In the genomic region with DNA sequence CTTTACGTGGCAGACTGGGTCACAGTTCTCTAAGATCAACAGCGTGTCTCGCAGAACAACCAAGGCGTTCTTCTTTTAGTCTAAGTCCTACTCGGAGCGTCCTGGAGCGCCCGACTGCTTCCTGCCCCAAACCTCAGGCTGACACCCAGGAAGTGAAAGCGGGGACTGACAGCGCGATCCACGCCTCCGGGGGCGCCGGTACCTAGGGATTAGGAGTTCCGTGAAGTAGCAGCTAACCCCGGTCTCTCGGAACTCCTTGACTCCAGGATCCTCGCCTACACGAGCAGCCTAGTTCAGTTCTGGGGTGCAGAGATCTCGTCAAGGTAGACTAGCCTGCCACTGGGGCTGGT, we compare ENCODE assay signal across 8 mouse cellular contexts. TPM values are rescaled to one million over a fixed set of nuclear protein-coding genes. Genes with fewer than 3 reads are reported as not detected.
DNase-seq lines count a peak whose midpoint lies in the region; ATAC-seq and TF ChIP-seq lines count a peak whose summit lies in the region.

A gene (plus strand): TSS at position 199 of the 350 bp plus-strand sequence.

- H3K27ac ChIP-seq in gastrocnemius, adult 2 months: peak within 1 kb of the TSS; percentile 95
- peak within 1 kb of the TSS; percentile 95 for H3K27ac ChIP-seq in hindbrain, embryonic 15.5 days (replicated peaks)

- TF ChIP-seq CTCF in gastrocnemius, adult 2 months (IDR thresholded peaks at IDR 0.05): no peak

- H3K4me1 ChIP-seq in hindbrain, embryonic 15.5 days (replicated peaks): peaks cover 41% of the 10 kb centered on the region
- peaks cover 46% of the 10 kb centered on the region for H3K4me1 ChIP-seq in megakaryocyte, embryonic 14.5 days

- peak; percentile 38 for ATAC-seq in hindbrain, embryonic 15.5 days (ENCODE audit: low FRiP score, low read depth)

- under 1% methylated on average over 21 of the region's 21 CpGs for WGBS in hindbrain, embryonic 15.5 days

- intact Hi-C loops in gastrocnemius, adult 2 months (cut with DNase I): loop anchor here (2.0 to 5.0 kb wide), 5 partner anchors 91 to 920 kb away; no protein-coding TSS in a partner anchor
- intact Hi-C loops in left cerebral cortex, postnatal 14 days (cut with DNase I): loop anchor here (1.0 to 10.0 kb wide), 6 partner anchors 61 to 1024 kb away; no protein-coding TSS in a partner anchor

- no peaks in the 10 kb centered on the region for H3K27me3 ChIP-seq in hindbrain, embryonic 15.5 days
- peaks cover 79% of the 10 kb centered on the region for H3K27me3 ChIP-seq in megakaryocyte, embryonic 14.5 days (replicated peaks)

- H3K9me3 ChIP-seq in hindbrain, embryonic 15.5 days: no peaks in the 10 kb centered on the region
- H3K9me3 ChIP-seq in megakaryocyte, embryonic 14.5 days: no peaks in the 10 kb centered on the region

- H3K4me3 ChIP-seq in gastrocnemius, adult 2 months: peak within 1 kb of the TSS; percentile 92
- H3K4me3 ChIP-seq in hindbrain, embryonic 15.5 days: peak within 1 kb of the TSS; percentile 78
- peak within 1 kb of the TSS; percentile 91 for H3K4me3 ChIP-seq in megakaryocyte, embryonic 14.5 days (replicated peaks)

- H3K9ac ChIP-seq in hindbrain, embryonic 15.5 days: peak within 1 kb of the TSS; percentile 86

- peak within 1 kb of the TSS; percentile 100 for H3K4me2 ChIP-seq in hindbrain, embryonic 15.5 days

- H3K36me3 ChIP-seq in hindbrain, embryonic 15.5 days: no peaks in the 10 kb centered on the region
- H3K36me3 ChIP-seq in megakaryocyte, embryonic 14.5 days (replicated peaks; ENCODE audit: low read length): no peaks in the 10 kb centered on the region

- DNase-seq in cerebellum, adult 11-12 months: peak; percentile 4
- no peak for DNase-seq in cerebellum, adult 11 months
- DNase-seq in adrenal gland, postnatal 36 days: peak; percentile 53 to 58
- peak; percentile 59 for DNase-seq in gastrocnemius, adult 2 months
- DNase-seq in left cerebral cortex, postnatal 14 days (ENCODE audit: low spot score in 2 of 2): peak in 1 of 2 experiments; percentile 25
- DNase-seq in skeletal muscle tissue, adult 2 months (ENCODE audit: low read depth, low spot score): peak; percentile 32

RNA-seq across cellular contexts. Expression of the gene that starts here (rescaled TPM):
- total RNA-seq in adrenal gland, postnatal 36 days (2021): 100 to 1,000 TPM in 1 of 2 experiments, 10 to 100 TPM in 1; 93.6 to 103 TPM
- 10 to 100 TPM; 25.7 to 44.6 TPM for total RNA-seq in gastrocnemius, adult 2 months (2021)
- 74.5 and 75.1 TPM in 2 replicates for polyA plus RNA-seq in hindbrain, embryonic 15.5 days (2015; fragmentation: Nextera tagmentation; extraction: Ambion mirVana)
- 10 to 100 TPM; 28.1 to 39.9 TPM for total RNA-seq in left cerebral cortex, postnatal 14 days (2021)
- 1.00 and 1.1 TPM in 2 replicates for polyA plus RNA-seq in megakaryocyte, embryonic 14.5 days (2012; ENCODE audit: insufficient read depth, low replicate concordance)

Comparison
In these comparisons a context has a peak if more than half of its experiments do, and no peak if none do; other contexts are left out.
1. RNA of the gene that starts here (polyA plus RNA-seq): 74.5 to 75.1 TPM in hindbrain, embryonic 15.5 days; 1.00 to 1.1 TPM in megakaryocyte, embryonic 14.5 days; every median in the first group is over 10 times any median in the second.
2. Peak in every context shown above with its lines, with median percentiles within 50 percentile points of each other: H3K4me3 ChIP-seq.